Mouse (Mus musculus): Measurements from ENCODE around the gene Cand1. TPM values are rescaled to one million over a fixed set of nuclear protein-coding genes. Genes with fewer than 3 reads are reported as not detected.

Cand1 gene
- total and polyA plus RNA-seq, 3 experiments, result 59.4 to 187 (median 161) TPM

DNA sequence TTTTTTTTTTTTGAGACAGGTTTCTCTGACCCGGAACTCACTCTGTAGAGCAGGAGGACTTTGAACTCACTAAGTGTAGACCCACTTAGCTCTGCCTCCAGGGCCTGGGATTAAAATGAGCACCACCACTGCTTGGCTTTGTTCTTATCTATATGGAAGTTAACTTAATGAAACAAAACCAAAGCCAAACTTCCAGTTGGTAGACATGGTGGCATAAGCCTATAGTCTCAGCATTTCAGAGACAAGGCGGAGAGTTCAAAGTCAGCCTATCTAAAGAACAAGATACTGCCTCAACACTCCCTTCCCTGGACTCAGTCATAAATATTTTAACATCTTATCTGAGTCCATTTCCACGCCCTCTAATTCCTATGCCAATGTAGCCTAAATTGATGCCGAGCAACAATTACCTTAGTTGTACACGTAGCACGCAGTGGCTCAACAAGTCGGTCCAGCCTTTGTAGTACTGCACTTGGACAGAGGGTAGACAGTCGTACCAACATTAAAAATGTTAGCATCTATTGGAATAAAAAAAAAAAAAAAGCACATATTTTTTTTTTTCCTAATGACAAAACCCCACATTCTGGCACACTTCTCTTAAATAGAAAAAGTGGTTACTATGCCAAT, 33.4 kb downstream of the Cand1 start:
- DNase-seq (ENCODE audit: low read depth, low spot score), result no peak
- Histone ChIP-seq H3K79me2 (ENCODE audit: control insufficient read depth, insufficient read depth, low read length, poor library complexity) (no peaks in the 10 kb centered on the region), H3K27me3 (ENCODE audit: control insufficient read depth in 1 of 2, insufficient read depth in 2 of 2, low read length in 2 of 2) (no peaks in the 10 kb centered on the region), H3K9me3 (replicated peaks; ENCODE audit: insufficient read depth, low read length) (no peaks in the 10 kb centered on the region), H3K27ac (ENCODE audit: control insufficient read depth, low read depth, low read length) (no peak overlapping the region), H3K36me3 (ENCODE audit: control insufficient read depth in 1 of 2, insufficient read depth in 2 of 2, low read length in 2 of 2) (peaks cover 0 to 29% of the 10 kb centered on the region in 2 experiments; a peak in 2 of 4 replicates), H3K4me1 (ENCODE audit: control insufficient read depth in 1 of 2, insufficient read depth in 2 of 2, low read length in 2 of 2) (no peaks in the 10 kb centered on the region), H3K4me3 (ENCODE audit: control insufficient read depth in 1 of 2, insufficient read depth in 1 of 2, low read depth in 2 of 2, low read length in 2 of 2) (no peak overlapping the region), H3K9ac (ENCODE audit: control insufficient read depth, low read depth, low read length, poor library complexity, severe bottlenecking) (no peak overlapping the region)
- TF ChIP-seq SIN3A (IDR thresholded peaks at IDR 0.05; ENCODE audit: low read length) (no peak), NRF1 (IDR thresholded peaks at IDR 0.05; ENCODE audit: insufficient read depth, low read depth, low read length, poor library complexity, severe bottlenecking) (no peak), ZKSCAN1 (IDR thresholded peaks at IDR 0.05; ENCODE audit: low read depth, low read length) (no peak), ZC3H11A (IDR thresholded peaks at IDR 0.05; ENCODE audit: low read depth, low read length) (no peak)

GRCm38 (mm10) chr10:119205229-119205628, 34.6 kb downstream of the Cand1 start:
- Histone ChIP-seq H3K27me3 (ENCODE audit: control insufficient read depth in 1 of 2, insufficient read depth in 2 of 2, low read length in 2 of 2) (no peaks in the 10 kb centered on the region), H3K4me3 (ENCODE audit: control insufficient read depth in 1 of 2, insufficient read depth in 1 of 2, low read depth in 2 of 2, low read length in 2 of 2) (no peak overlapping the region), H3K36me3 (ENCODE audit: control insufficient read depth in 1 of 2, insufficient read depth in 2 of 2, low read length in 2 of 2) (peaks cover 1 to 25% of the 10 kb centered on the region in 2 experiments; a peak in 3 of 4 replicates), H3K9me3 (replicated peaks; ENCODE audit: insufficient read depth, low read length) (no peaks in the 10 kb centered on the region), H3K9ac (ENCODE audit: control insufficient read depth, low read depth, low read length, poor library complexity, severe bottlenecking) (no peak overlapping the region), H3K27ac (ENCODE audit: control insufficient read depth, low read depth, low read length) (no peak overlapping the region), H3K4me1 (ENCODE audit: control insufficient read depth in 1 of 2, insufficient read depth in 2 of 2, low read length in 2 of 2) (no peaks in the 10 kb centered on the region), H3K79me2 (ENCODE audit: control insufficient read depth, insufficient read depth, low read length, poor library complexity) (no peaks in the 10 kb centered on the region)
- no peak for DNase-seq (ENCODE audit: low read depth, low spot score)
- TF ChIP-seq USF1 (IDR thresholded peaks at IDR 0.05; ENCODE audit: low read depth, low read length), result no peak
- no peak for TF ChIP-seq HCFC1 (IDR thresholded peaks at IDR 0.05; ENCODE audit: low read depth, low read length)
- no peak for TF ChIP-seq UBTF (IDR thresholded peaks at IDR 0.05; ENCODE audit: borderline replicate concordance, insufficient read depth, low read depth, low read length)
- no peak for TF ChIP-seq POLR2AphosphoS5 (IDR thresholded peaks at IDR 0.05; ENCODE audit: borderline replicate concordance, low read depth, low read length)
- no peak for TF ChIP-seq MAZ (IDR thresholded peaks at IDR 0.05; ENCODE audit: low read depth, low read length)
- no peak for TF ChIP-seq MAX (IDR thresholded peaks at IDR 0.05; ENCODE audit: low read length)
- TF ChIP-seq ZMIZ1 (IDR thresholded peaks at IDR 0.05; ENCODE audit: low read depth, low read length), result no peak
- TF ChIP-seq CTCF (IDR thresholded peaks at IDR 0.05 in 2 of 3, conservative IDR thresholded peaks at IDR 0.05 in 1 of 3; ENCODE audit: control insufficient read depth in 1 of 3, insufficient read depth in 1 of 3, low read depth in 2 of 3, low read length in 3 of 3, poor library complexity in 1 of 3, severe bottlenecking in 1 of 3), result no peak
- TF ChIP-seq ZKSCAN1 (IDR thresholded peaks at IDR 0.05; ENCODE audit: low read depth, low read length), result no peak
- TF ChIP-seq ETS1 (IDR thresholded peaks at IDR 0.05; ENCODE audit: low read depth, low read length), result no peak
- no peak for TF ChIP-seq MYB (IDR thresholded peaks at IDR 0.05; ENCODE audit: low read depth, low read length)
